Mouse (Mus musculus): Measurements from ENCODE around the gene Dnah3. TPM values are rescaled to one million over a fixed set of nuclear protein-coding genes. Genes with fewer than 3 reads are reported as not detected.

Dnah3 gene
- polyA plus RNA-seq, 1 experiment: 0.85 TPM

DNA sequence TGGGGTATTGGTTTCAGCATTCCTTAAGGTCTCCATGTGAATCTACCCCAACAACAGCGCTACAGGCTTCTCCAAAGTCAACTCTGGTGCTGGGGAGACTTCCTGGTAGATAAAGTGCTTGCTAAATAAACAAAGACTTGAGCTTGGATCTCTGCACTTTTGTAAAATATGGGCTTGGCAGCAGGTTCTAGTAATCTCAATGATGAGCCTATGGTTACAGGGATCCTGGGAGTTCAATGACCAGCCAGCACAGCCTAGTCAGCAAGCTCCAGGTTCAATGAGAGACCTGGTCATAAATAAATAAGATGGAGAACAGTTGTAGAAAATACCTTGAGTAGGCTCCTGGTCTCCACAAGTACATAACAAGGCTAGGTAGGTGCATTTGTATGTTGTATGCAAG lies 141.0 kb downstream of the Dnah3 start:
- no peak for DNase-seq (ENCODE audit: low read depth)

DNA sequence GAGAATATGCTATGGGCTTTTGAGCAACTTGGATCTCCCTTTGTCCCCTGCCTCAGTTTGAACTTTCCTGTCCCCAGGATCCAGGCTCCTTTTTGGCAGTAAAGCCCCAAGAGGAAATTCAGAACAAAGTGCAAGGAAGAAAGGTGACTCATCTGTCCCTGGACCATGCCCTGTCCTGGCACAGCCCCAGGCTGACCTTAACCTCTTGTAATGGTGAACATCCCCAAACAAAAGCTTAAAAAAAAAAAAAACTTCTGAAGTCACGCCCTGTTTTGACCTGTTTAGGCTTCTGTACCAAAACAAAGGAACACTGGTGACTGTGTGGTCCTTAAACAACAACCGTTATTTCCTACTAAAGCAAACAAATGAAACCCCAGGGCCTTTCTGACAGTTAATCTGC lies 153.5 kb downstream of the Dnah3 start:
- DNase-seq (ENCODE audit: low read depth): no peak

- DNase-seq (ENCODE audit: low read depth): no peak
These were observed 158.0 kb downstream of the Dnah3 start for GRCm38 (mm10) chr7:119937036-119937435.

DNA sequence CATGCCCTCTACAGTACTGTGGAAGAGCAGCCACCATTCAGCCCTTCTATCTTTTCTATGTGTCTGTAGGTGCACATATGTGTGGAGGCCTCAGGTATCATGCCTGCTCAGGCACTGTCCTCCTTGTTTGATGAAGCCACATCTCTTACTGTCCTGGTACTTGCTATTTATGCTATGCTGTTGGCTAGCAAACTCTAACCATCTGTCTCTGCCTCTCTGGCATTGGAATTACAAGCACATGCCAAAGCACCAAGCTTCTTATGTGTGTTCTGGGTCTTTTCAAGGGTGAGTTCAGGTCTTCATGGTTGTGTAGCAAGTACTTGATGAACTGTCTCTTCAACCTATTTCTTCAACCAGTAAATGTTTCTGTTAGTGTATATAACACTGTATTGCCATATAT lies 158.8 kb downstream of the Dnah3 start:
- DNase-seq (ENCODE audit: low read depth): no peak

- DNase-seq (ENCODE audit: low read depth): peak; percentile 73
These were observed 166.2 kb downstream of the Dnah3 start for GRCm38 (mm10) chr7:119928783-119929440.

- no peak for DNase-seq (ENCODE audit: low read depth)
These were observed 174.0 kb downstream of the Dnah3 start for GRCm38 (mm10) chr7:119921054-119921453.

DNA sequence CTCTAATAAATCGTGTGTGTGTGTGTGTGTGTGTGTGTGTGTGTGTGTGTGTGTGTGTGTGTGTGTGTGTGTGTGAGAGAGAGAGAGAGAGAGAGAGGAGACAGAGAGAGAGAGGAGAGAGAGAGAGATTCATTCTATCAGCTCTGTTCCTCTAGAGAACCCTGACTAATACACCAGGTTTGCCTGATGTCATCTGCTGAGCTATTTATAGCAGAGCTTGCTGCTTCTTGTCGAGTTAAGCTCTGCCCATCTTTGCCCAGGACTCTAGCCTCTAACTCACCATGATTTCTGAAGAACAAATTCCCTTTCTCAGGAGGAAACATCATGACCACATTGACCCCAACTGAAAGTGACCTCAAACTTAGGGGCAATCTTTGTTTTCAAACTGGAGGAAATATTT lies 174.6 kb downstream of the Dnah3 start:
- DNase-seq (ENCODE audit: low read depth): peak; percentile 16

- no peak for DNase-seq (ENCODE audit: low read depth)
These were observed 183.4 kb downstream of the Dnah3 start for GRCm38 (mm10) chr7:119911727-119912126.

GRCm38 (mm10) chr7:119906523-119907215 lies 188.4 kb downstream of the Dnah3 start:
- no peak for DNase-seq (ENCODE audit: low read depth)

DNA sequence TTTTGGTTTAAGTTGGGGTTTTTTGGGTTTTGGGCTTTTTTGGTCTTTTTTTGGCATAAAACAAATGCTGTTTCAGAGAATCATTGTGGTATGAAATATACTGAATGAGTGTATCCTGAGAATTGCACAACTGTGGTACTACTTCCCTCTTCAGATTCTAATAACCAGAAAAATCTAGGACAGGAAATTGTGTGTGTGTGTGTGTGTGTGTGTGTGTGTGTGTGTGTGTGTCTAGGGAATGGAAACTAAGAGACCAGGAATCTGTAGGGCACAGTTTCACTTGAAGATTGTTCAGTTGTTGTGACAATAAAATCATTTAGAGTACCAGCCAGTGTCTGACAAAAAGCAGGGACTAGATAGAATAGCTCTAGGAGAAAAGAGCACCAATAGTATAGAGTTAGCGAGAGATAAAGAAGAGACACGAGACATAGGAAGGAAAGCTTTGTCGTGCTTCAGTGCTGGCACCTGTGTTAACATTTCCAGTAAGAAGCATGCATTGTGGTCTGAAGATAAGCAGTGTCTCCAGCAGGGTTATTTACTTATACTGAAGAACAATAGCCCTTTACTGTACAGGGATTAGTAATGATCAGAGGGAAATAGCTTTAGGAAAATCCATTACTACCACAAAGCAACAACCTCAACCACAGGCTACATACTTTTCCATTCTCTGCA lies 195.6 kb downstream of the Dnah3 start:
- DNase-seq (ENCODE audit: low read depth): no peak

- DNase-seq (ENCODE audit: low read depth): no peak
These were observed 196.7 kb downstream of the Dnah3 start for GRCm38 (mm10) chr7:119898247-119898856.

DNA sequence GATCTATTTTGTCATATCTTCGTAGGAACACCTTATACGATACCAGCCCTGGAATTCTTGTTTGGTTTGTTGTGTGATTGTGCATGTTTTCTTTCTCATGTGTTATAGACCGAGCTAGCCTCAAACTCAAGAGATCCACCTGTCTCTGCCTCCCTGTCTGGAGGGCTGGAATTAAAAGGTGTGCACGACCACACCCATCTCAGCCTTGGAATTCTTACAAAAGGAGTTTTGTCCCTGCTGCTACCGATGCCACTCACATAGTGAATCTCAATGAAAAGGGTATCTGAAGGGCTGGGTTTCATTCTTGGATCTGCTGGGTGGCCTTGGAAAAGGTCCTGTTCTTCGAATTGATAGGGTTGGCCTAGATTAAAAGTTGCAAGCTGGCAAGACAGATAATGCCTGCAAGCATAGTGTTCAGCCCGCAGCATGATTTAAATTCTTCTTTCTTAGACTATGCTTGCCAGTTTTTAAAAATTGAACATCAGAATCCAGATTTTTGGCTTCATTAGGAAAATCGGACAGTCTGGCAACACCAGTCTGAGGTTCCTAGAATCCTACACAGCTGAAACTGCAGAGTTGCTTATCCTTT lies 197.5 kb downstream of the Dnah3 start:
- no peak for DNase-seq (ENCODE audit: low read depth)

- DNase-seq (ENCODE audit: low read depth): no peak
These were observed 199.2 kb downstream of the Dnah3 start, which contains the start of the genes Lyrm1 and Dcun1d3 for GRCm38 (mm10) chr7:119895639-119896512. Gene Lyrm1, plus strand, starts transcription at chr7:119895861. Gene Dcun1d3, minus strand, starts transcription at chr7:119896298.

DNA sequence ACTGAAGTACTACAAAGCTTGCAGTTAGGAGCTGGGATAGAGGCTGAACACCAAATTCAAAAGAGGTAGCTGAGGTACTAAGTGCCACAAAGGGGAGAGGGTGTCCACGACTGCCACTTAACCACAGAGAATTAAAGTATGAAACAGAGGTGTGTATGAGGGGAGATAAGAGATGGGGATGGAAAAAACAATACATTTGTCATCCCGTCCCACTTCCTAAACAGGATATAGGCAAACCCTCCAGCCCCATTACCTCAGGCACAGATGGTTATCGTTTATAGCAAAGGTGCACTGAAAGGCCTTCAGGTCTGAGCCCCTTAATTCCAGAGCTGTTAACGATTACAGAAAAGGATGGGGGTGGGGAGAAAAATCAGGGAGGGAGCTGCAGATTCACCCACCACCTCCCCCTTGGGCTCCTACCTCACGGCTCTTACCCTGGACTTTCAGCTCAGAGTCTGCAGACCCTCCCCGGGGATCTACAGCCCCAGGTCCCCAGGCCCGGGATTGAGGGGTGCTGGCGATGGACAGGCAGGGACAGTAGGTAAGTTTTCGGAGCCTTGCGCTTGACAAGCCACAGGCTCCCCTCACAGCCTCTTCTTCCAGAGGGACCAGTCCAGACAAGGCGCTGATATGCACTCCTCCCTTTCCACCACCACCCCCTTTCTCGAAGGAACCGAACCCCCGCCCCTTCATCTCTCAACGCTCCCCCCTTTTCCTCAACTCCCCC lies 200.1 kb downstream of the Dnah3 start:
- DNase-seq (ENCODE audit: low read depth): no peak

GRCm38 (mm10) chr7:119892742-119893141 lies 202.3 kb downstream of the Dnah3 start:
- DNase-seq (ENCODE audit: low read depth): no peak

GRCm38 (mm10) chr7:119892198-119892597 lies 202.9 kb downstream of the Dnah3 start:
- DNase-seq (ENCODE audit: low read depth): no peak

DNA sequence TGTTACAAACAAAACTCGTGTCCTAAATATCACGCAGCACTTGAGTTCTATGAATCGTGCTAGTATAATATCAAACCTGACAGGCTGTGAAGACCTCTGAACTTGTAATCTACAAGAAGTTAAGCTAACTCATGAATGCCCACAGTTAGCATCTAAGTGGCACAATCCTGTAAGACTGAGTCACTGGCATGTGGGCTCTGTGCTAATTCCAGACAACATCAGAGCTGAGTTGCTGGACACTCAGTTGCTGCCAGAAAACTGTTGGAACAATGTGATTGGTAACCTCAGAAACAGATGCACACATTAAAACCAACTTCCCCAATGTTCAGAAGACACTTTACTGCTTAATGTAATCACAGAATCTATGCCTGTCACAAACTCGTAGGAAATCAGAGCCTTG lies 207.2 kb downstream of the Dnah3 start:
- no peak for DNase-seq (ENCODE audit: low read depth)

- DNase-seq (ENCODE audit: low read depth): no peak
These were observed 213.9 kb downstream of the Dnah3 start for GRCm38 (mm10) chr7:119881229-119881628.

DNA sequence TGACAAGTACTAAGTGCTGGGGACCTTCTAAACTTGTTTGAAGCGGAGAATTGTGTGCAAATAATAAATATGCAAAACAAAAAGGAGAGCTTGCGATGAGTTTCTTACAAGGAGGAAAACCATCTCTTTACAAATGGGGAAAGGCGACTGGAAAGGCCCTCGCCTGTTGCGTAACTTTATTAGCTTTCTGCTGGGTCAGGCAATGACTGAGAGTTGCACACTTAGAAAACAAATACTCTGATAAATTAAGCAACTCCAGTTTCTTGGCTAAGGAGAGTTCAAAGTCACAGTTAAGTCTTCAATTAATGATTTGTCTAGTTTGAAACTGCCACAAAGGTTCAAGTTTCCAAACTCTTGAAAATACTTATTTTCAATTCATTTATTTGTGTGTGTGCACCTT lies 214.7 kb downstream of the Dnah3 start:
- no peak for DNase-seq (ENCODE audit: low read depth)

DNA sequence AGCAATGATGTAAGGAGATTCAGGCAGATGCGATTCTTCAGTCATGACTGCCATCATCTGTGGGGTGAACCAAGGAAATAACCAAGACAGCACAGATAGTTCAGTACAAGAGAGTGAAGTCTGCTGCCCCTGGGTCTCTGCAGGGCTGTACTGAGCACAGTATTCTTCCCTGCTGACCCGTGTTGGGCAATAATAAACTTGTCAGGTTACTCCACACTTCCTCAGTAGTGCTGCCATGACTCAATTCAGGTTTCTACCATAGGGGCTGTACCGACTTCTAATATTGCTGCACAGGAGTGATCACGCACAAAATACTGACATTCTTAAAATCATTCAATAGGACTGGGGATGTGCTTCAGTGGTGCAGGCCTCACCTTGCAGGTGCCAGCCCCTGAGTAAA lies 215.9 kb downstream of the Dnah3 start:
- no peak for DNase-seq (ENCODE audit: low read depth)
